In the genomic region with DNA sequence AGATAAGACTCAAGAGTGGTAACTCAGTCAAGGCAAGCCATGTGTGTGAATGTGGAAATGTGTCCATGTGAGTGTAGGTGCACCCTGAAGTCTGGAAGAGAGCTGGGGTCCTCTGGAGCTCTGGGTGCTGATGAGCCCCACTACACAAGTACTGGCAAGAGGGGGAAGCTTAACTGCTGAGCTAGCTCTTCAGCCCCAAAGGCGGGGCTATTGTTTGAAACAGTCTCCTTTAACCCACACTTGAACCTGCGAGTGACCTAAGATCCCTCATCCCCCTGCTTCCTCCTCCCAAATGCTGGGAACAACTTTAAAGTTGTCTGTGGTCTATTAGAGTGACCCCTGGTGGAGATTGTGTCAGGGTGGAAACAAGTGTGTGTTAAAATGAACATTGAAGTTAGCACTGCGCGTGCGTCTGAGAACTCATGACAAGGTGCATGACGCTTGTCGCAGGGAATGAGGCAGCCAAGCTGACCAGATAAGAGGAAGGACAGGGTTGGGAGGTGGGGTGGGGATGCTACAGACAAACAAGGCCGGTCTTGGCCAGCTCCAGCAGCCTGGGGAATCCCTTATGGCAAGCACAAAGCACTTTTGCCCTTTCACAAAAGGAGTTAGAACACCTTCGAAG, we compare ENCODE assay signal across 13 mouse cellular contexts. TPM values are rescaled to one million over a fixed set of nuclear protein-coding genes. Genes with fewer than 3 reads are reported as not detected.
DNase-seq lines count a peak whose midpoint lies in the region; ATAC-seq and TF ChIP-seq lines count a peak whose summit lies in the region.
"Had no signal": no experiment of that assay in that cellular context is flagged by ENCODE, and none has a peak within 500 bp of the region (broad histone marks: within the 10 kb centered on the region; RNA-seq: fewer than 3 reads in every experiment).

No protein-coding gene starts in this region.

- H3K4me1 ChIP-seq in midbrain, postnatal 0 days (ENCODE audit: insufficient read depth, low read length): no peaks in the 10 kb centered on the region
- H3K4me1 ChIP-seq in midbrain, embryonic 15.5 days: no peaks in the 10 kb centered on the region

- no peaks in the 10 kb centered on the region; the same call in 1 of the 2 replicates for H3K36me3 ChIP-seq in midbrain, postnatal 0 days (ENCODE audit: insufficient read depth, low read length)
- H3K36me3 ChIP-seq in midbrain, embryonic 15.5 days (replicated peaks): no peaks in the 10 kb centered on the region

- no peak overlapping the region for H3K27ac ChIP-seq in midbrain, postnatal 0 days (ENCODE audit: low read depth, low read length)
- no peak overlapping the region for H3K27ac ChIP-seq in midbrain, embryonic 15.5 days

- TF ChIP-seq CTCF in midbrain, postnatal 0 days (IDR thresholded peaks at IDR 0.05): peak; percentile 50
- peak; percentile 11; the same call in 1 of the 2 replicates for TF ChIP-seq CTCF in brain, embryonic 14.5 days (IDR thresholded peaks at IDR 0.05; ENCODE audit: borderline replicate concordance, extremely low read depth, insufficient read depth, insufficient read length)

- H3K4me2 ChIP-seq in midbrain, postnatal 0 days (ENCODE audit: low read depth, low read length, poor library complexity, severe bottlenecking): no peak overlapping the region
- H3K4me2 ChIP-seq in midbrain, embryonic 15.5 days: no peak overlapping the region

- H3K9ac ChIP-seq in midbrain, postnatal 0 days (replicated peaks; ENCODE audit: low read length, poor library complexity, severe bottlenecking): no peak overlapping the region
- H3K9ac ChIP-seq in midbrain, embryonic 15.5 days: no peak overlapping the region

- DNase-seq in heart, postnatal 10 days: peak; percentile 29 to 56
- no peak for DNase-seq in heart, postnatal 25 days (ENCODE audit: low spot score)
- DNase-seq in midbrain, postnatal 0 days (ENCODE audit: low spot score): no peak
- DNase-seq in brain, embryonic 14.5 days (ENCODE audit: low read depth): no peak
- no peak for DNase-seq in spleen, adult 18-20 months
- DNase-seq in spleen, postnatal 36 days (ENCODE audit: low spot score in 2 of 2): no peak
- DNase-seq: gastrocnemius, postnatal 10 days; right cerebral cortex, postnatal 14 days; thymus, postnatal 14 days had no signal

- no peak for ATAC-seq in midbrain, postnatal 0 days (ENCODE audit: low FRiP score)
- ATAC-seq in midbrain, embryonic 15.5 days (replicated peaks): no peak

- WGBS in midbrain, postnatal 0 days: 74% methylated on average over 9 of the region's 9 CpGs
- 70% methylated on average over 9 of the region's 9 CpGs for WGBS in midbrain, embryonic 15.5 days

- intact Hi-C loops in heart, postnatal 10 days (cut with DNase I): loop anchor here (1.0 to 2.0 kb wide), 2 partner anchors 18 to 27 kb away; no protein-coding TSS in a partner anchor
- intact Hi-C loops in heart, postnatal 25 days (cut with DNase I): no loop called here

- no peak for TF ChIP-seq POLR2A in brain, embryonic 14.5 days (IDR thresholded peaks at IDR 0.05; ENCODE audit: borderline replicate concordance, extremely low read depth, insufficient read depth, insufficient read length, poor library complexity, severe bottlenecking)

- H3K9me3 ChIP-seq in midbrain, postnatal 0 days (ENCODE audit: low read length): no peaks in the 10 kb centered on the region
- H3K9me3 ChIP-seq in midbrain, embryonic 15.5 days: no peaks in the 10 kb centered on the region

- no peaks in the 10 kb centered on the region for H3K27me3 ChIP-seq in midbrain, postnatal 0 days (ENCODE audit: insufficient read depth, low read length)
- H3K27me3 ChIP-seq in midbrain, embryonic 15.5 days (replicated peaks): no peaks in the 10 kb centered on the region

- H3K4me3 ChIP-seq in midbrain, postnatal 0 days (ENCODE audit: low read depth, low read length): no peak overlapping the region
- no peak overlapping the region for H3K4me3 ChIP-seq in midbrain, embryonic 15.5 days
- H3K4me3 ChIP-seq: erythroblast, embryonic 14.5 days had no signal

RNA-seq across cellular contexts. Expression of gene Trim25, which starts 21.6 kb away (rescaled TPM):
- total RNA-seq in heart, postnatal 10 days (2021): 10 to 100 TPM; 32.9 to 33.3 TPM
- total RNA-seq in heart, postnatal 25 days (2021): 10 to 100 TPM; 20.5 to 22.7 TPM
- total RNA-seq in midbrain, postnatal 0 days (2014; rRNA removed): 2.0 and 2.9 TPM in 2 replicates
- 4.3 and 4.5 TPM in 2 replicates for polyA plus RNA-seq in midbrain, postnatal 0 days (2015; fragmentation: Nextera tagmentation; extraction: Ambion mirVana)
- 4.7 and 5.4 TPM in 2 replicates for polyA plus RNA-seq in midbrain, embryonic 15.5 days (2015; fragmentation: Nextera tagmentation; extraction: Ambion mirVana)
- polyA plus RNA-seq in brain, embryonic 14.5 days (2012; rRNA removed): 1.7 and 3.2 TPM in 2 replicates

RNA-seq across cellular contexts. Expression of gene Dgke, which starts 45.9 kb away (rescaled TPM):
- 10 to 100 TPM; 13.1 to 13.5 TPM for total RNA-seq in heart, postnatal 10 days (2021)
- 10 to 100 TPM in 1 of 2 experiments, 1 to 10 TPM in 1; 9.4 to 10.6 TPM for total RNA-seq in heart, postnatal 25 days (2021)
- total RNA-seq in midbrain, postnatal 0 days (2014; rRNA removed): 35.4 and 44.2 TPM in 2 replicates
- polyA plus RNA-seq in midbrain, postnatal 0 days (2015; fragmentation: Nextera tagmentation; extraction: Ambion mirVana): 16.0 TPM in 2 replicates
- 18.9 and 19.7 TPM in 2 replicates for polyA plus RNA-seq in midbrain, embryonic 15.5 days (2015; fragmentation: Nextera tagmentation; extraction: Ambion mirVana)
- 18.4 and 23.1 TPM in 2 replicates for polyA plus RNA-seq in brain, embryonic 14.5 days (2012; rRNA removed)
- polyA plus RNA-seq: erythroblast, embryonic 14.5 days had no signal

RNA-seq across cellular contexts. Expression of gene Coil, which starts 50.7 kb away (rescaled TPM):
- total RNA-seq in heart, postnatal 10 days (2021): 1 to 10 TPM; 6.0 to 7.5 TPM
- 1 to 10 TPM; 4.6 to 4.9 TPM for total RNA-seq in heart, postnatal 25 days (2021)
- total RNA-seq in midbrain, postnatal 0 days (2014; rRNA removed): 35.1 and 44.2 TPM in 2 replicates
- 26.9 and 28.8 TPM in 2 replicates for polyA plus RNA-seq in midbrain, postnatal 0 days (2015; fragmentation: Nextera tagmentation; extraction: Ambion mirVana)
- 33.7 and 34.2 TPM in 2 replicates for polyA plus RNA-seq in midbrain, embryonic 15.5 days (2015; fragmentation: Nextera tagmentation; extraction: Ambion mirVana)
- 28.9 and 31.3 TPM in 2 replicates for polyA plus RNA-seq in brain, embryonic 14.5 days (2012; rRNA removed)

RNA-seq across cellular contexts. Expression of gene Gm525, which starts 52.8 kb away (rescaled TPM):
- total RNA-seq in heart, postnatal 10 days (2021): not detected
- total RNA-seq in heart, postnatal 25 days (2021): not detected
- total RNA-seq in midbrain, postnatal 0 days (2014; rRNA removed): not detected in 2 replicates
- 0.60 TPM in 1 of 2 replicates, not detected in the other for polyA plus RNA-seq in midbrain, postnatal 0 days (2015; fragmentation: Nextera tagmentation; extraction: Ambion mirVana)
- polyA plus RNA-seq in midbrain, embryonic 15.5 days (2015; fragmentation: Nextera tagmentation; extraction: Ambion mirVana): not detected in 2 replicates
- 0.56 TPM in 1 of 2 replicates, not detected in the other for polyA plus RNA-seq in brain, embryonic 14.5 days (2012; rRNA removed)
- total RNA-seq: gastrocnemius, postnatal 10 days; layer of hippocampus, adult 18-20 months had no signal
- polyA plus RNA-seq: erythroblast, embryonic 14.5 days had no signal

RNA-seq across cellular contexts. Expression of gene Elobl, which starts 54.1 kb away (rescaled TPM):
- not detected for total RNA-seq in heart, postnatal 10 days (2021)
- not detected for total RNA-seq in heart, postnatal 25 days (2021)
- 0.44 TPM in 1 of 2 replicates, not detected in the other for total RNA-seq in midbrain, postnatal 0 days (2014; rRNA removed)
- not detected in 2 replicates for polyA plus RNA-seq in midbrain, postnatal 0 days (2015; fragmentation: Nextera tagmentation; extraction: Ambion mirVana)
- 0.22 TPM in 1 of 2 replicates, not detected in the other for polyA plus RNA-seq in midbrain, embryonic 15.5 days (2015; fragmentation: Nextera tagmentation; extraction: Ambion mirVana)
- not detected in 2 replicates for polyA plus RNA-seq in brain, embryonic 14.5 days (2012; rRNA removed)
- total RNA-seq: gastrocnemius, postnatal 10 days; layer of hippocampus, adult 18-20 months had no signal
- polyA plus RNA-seq: erythroblast, embryonic 14.5 days; liver, embryonic 16.5 days had no signal

Comparison
In these comparisons a context has a peak if more than half of its experiments do, and no peak if none do; other contexts are left out.
1. DNase-seq: peak in heart, postnatal 10 days (2 of 2); none in heart, postnatal 25 days (single experiment), midbrain, postnatal 0 days (single experiment), brain, embryonic 14.5 days (single experiment), spleen, adult 18-20 months (0 of 2) and spleen, postnatal 36 days (0 of 2).